Mouse (Mus musculus): Measurements from ENCODE around the gene Ccdc122. TPM values are rescaled to one million over a fixed set of nuclear protein-coding genes. Genes with fewer than 3 reads are reported as not detected.
A peak's percentile ranks its signal among the peaks of the same experiment; 100 is the strongest.

Gene Ccdc122
- polyA plus RNA-seq, 1 experiment from 2014 or later: 1.2 TPM

DNA sequence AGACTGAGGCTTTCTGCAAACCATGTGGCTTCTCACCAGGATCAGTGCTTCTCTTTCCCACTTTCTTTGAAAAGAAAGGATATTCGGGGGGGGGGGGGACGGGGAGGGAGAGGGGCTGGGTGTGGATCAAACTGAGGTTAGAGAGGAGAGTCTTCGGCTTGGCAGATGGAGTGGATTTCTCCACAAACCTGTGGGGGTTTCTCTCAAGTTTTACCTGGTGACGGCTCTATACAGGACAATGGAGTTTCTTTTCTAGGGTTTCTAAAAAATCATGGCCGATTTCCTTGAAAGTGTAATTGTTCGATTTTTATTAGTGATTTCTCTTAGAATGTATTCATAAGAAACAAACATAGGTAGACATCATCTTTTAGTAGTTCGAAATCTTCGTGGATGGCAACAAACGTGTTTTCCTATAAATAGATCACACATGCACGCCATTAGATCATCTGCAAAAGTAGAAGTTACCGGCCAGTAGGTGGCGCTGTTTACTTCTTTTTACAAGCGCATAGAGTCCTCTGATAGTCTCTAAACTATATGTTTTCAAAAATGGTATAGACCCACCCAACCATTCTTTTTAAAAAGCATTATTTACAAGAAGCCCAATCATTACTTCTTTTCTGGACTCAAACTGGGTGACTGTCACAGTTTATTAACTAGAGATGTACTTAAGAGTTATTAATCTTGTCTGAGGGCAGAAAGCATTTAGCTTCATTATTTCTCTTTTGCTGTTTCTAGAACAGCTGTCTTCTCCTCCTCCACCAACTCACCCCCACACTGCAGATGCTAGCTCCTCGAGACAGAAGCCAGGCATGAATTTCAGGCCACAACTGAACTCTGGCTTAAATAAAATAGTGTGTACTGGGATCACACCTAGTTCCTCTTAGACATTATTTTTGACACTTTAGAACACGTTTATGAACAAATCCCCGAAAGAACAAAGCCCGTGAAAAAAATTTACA, 105.0 kb downstream of the Ccdc122 start:
- no peak overlapping the region for H3K4me3 ChIP-seq
- no peaks in the 10 kb centered on the region for H3K36me3 ChIP-seq
- no peak overlapping the region for H3K27ac ChIP-seq
- ATAC-seq (ENCODE audit: low FRiP score, low read depth): peak; percentile 86; the same call in 1 of the 2 replicates
- WGBS: 33% methylated on average over 17 of the region's 17 CpGs
- H3K4me2 ChIP-seq (replicated peaks): no peak overlapping the region
- no peaks in the 10 kb centered on the region for H3K9me3 ChIP-seq
- no peaks in the 10 kb centered on the region for H3K27me3 ChIP-seq (replicated peaks)
- peaks cover 3% of the 10 kb centered on the region; the same call in 1 of the 2 replicates for H3K4me1 ChIP-seq
- no peak overlapping the region for H3K9ac ChIP-seq

DNA sequence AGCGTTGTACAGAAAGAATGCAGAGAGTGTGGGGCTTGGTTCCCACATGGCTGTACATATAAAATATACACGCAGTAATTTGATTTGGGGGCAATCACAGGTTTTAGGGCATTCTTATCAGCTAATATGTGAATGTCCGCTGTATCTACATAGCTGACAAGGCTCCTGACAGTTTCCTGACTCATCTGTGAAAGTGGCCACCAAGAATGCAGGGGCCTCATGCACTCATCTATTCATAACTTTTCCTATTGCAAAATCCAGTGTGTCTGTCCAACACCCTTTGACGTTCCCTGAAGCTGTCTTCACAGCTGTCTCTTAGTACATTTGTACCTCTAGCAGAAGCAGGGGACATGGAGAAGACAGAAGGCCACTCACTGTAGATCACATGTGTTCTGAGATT, 108.5 kb downstream of the Ccdc122 start:
- H3K27ac ChIP-seq: no peak overlapping the region
- no peaks in the 10 kb centered on the region for H3K9me3 ChIP-seq
- 90% methylated on average over 4 of the region's 4 CpGs for WGBS
- no peak overlapping the region for H3K9ac ChIP-seq
- H3K36me3 ChIP-seq: no peaks in the 10 kb centered on the region
- H3K27me3 ChIP-seq (replicated peaks): no peaks in the 10 kb centered on the region
- peaks cover 3% of the 10 kb centered on the region; the same call in 1 of the 2 replicates for H3K4me1 ChIP-seq
- no peak for ATAC-seq (ENCODE audit: low FRiP score, low read depth)
- no peak overlapping the region for H3K4me3 ChIP-seq
- no peak overlapping the region for H3K4me2 ChIP-seq (replicated peaks)

DNA sequence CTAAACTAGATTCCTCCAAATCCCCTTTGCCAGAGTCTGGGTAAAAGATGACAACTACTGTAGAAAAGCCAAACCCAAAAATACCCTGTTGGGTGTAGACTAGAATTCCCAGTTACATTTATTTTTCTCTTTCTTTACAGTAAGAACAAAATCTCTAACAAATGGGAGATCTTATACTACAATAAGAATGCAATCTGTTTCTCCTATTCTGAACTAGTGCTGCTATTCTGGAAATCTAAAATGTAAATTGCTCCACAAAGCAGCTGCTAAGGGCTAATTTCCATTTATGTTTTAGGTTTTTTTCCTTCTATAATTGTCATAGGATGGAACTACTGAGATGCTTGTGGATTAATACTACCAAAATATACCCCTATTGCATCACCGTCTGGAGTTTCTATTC, 111.1 kb downstream of the Ccdc122 start:
- 94% methylated on average over 1 of the region's 1 CpGs for WGBS
- Histone ChIP-seq H3K27ac (no peak overlapping the region), H3K4me3 (no peak overlapping the region), H3K9ac (no peak overlapping the region), H3K9me3 (no peaks in the 10 kb centered on the region), H3K4me1 (no peaks in the 10 kb centered on the region), H3K4me2 (replicated peaks) (no peak overlapping the region), H3K36me3 (no peaks in the 10 kb centered on the region), H3K27me3 (replicated peaks) (no peaks in the 10 kb centered on the region)
- no peak for ATAC-seq (ENCODE audit: low FRiP score, low read depth)

DNA sequence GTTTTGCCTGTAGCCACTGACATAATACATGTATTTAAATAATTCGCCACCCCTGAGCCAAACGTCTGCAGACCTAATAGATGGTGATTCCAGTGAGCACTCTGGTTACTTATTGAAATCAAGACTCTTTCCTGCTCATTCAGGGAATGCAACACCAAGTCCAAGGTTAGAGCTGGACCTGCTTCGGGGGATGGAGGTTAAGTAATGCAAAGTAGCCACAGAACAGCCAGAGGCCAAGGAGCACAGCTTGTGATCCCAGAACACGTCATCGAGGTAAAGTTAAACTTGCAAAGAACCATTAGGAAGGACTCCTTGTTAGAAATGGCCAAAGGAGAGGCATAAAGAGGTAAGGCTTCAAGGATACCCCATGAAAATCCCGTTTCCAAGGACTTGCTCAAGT, 114.0 kb downstream of the Ccdc122 start:
- no peak overlapping the region for H3K4me3 ChIP-seq
- H3K4me1 ChIP-seq: peaks cover 6% of the 10 kb centered on the region
- no peak overlapping the region for H3K9ac ChIP-seq
- no peak for ATAC-seq (ENCODE audit: low FRiP score, low read depth)
- H3K27ac ChIP-seq: no peak overlapping the region
- no peaks in the 10 kb centered on the region for H3K27me3 ChIP-seq (replicated peaks)
- H3K9me3 ChIP-seq: no peaks in the 10 kb centered on the region
- WGBS: 77% methylated on average over 6 of the region's 6 CpGs
- H3K4me2 ChIP-seq (replicated peaks): no peak overlapping the region
- H3K36me3 ChIP-seq: no peaks in the 10 kb centered on the region

DNA sequence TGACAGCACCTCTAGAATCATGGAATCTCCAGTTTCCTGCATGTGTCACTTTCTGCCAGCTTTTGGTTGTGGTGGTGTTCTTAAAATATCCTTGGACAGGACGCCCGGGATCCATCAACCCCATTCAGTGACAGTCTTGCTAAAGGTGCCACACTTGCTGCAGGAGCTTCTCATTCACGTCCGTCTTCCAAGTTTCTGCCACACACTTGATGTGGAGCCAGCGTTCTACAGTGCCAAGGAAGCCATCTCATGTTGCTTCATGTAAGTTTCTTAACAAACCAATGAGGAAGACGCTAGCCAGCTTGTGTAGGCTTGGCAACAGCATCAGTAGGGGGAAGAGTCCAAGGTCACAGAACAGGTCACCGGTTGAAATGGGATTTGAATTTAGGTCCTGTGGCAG, 114.9 kb downstream of the Ccdc122 start:
- H3K4me2 ChIP-seq (replicated peaks): no peak overlapping the region
- whole genome bisulfite sequencing: 92% methylated on average over 7 of the region's 7 CpGs
- peaks cover 13% of the 10 kb centered on the region for H3K4me1 ChIP-seq
- no peak overlapping the region for H3K27ac ChIP-seq
- no peaks in the 10 kb centered on the region for H3K36me3 ChIP-seq
- no peak for ATAC-seq (ENCODE audit: low FRiP score, low read depth)
- no peak overlapping the region for H3K9ac ChIP-seq
- H3K27me3 ChIP-seq (replicated peaks): no peaks in the 10 kb centered on the region
- H3K4me3 ChIP-seq: no peak overlapping the region
- H3K9me3 ChIP-seq: no peaks in the 10 kb centered on the region

DNA sequence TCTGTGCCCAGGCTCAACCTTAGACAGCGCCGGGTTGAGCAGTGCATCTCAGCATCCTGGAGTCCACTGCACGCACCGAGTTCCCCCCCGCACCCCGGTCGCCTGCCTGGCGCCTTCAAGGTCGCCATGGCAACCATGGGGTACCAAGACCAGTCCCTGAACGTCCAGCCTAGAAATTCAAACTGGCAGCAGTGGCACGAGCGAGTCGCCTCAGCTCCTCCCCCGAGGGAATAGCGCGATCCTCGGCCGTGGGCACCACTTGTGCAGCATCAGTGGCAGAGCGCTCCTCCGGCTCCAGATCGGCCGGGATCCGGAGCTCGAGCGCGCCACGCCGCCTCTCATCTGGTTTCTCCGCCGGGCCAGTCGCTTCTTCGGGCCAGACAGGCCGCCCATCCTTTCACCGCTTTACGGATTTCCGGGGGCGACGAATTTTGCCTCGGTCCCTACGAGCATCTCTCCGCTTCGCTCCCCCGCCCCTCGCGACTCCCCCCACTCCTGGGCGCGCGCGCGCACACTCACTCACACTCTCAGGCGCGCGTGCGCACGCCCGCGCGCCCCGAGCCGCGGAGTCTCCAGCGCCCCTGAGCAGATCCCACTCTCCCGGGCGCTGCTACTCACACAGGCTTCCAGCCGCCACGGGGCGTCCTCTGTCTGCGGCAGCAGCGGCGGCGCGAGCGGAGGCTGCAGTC, 119.8 kb downstream of the Ccdc122 start, which contains the start of gene Enox1:
Enox1 (plus strand) TSS at position 542 of the 689 bp plus-strand sequence.
- under 1% methylated on average over 73 of the region's 73 CpGs for WGBS
- H3K27ac ChIP-seq: peak within 1 kb of the TSS; percentile 90
- H3K4me2 ChIP-seq (replicated peaks): peak within 1 kb of the TSS; percentile 74
- H3K4me3 ChIP-seq: peak within 1 kb of the TSS; percentile 90
- ATAC-seq (ENCODE audit: low FRiP score, low read depth): peak; percentile 89
- H3K9me3 ChIP-seq: no peaks in the 10 kb centered on the region
- H3K4me1 ChIP-seq: peaks cover 36% of the 10 kb centered on the region
- H3K36me3 ChIP-seq: no peaks in the 10 kb centered on the region
- no peaks in the 10 kb centered on the region for H3K27me3 ChIP-seq (replicated peaks)
- peak within 1 kb of the TSS; percentile 91 for H3K9ac ChIP-seq

DNA sequence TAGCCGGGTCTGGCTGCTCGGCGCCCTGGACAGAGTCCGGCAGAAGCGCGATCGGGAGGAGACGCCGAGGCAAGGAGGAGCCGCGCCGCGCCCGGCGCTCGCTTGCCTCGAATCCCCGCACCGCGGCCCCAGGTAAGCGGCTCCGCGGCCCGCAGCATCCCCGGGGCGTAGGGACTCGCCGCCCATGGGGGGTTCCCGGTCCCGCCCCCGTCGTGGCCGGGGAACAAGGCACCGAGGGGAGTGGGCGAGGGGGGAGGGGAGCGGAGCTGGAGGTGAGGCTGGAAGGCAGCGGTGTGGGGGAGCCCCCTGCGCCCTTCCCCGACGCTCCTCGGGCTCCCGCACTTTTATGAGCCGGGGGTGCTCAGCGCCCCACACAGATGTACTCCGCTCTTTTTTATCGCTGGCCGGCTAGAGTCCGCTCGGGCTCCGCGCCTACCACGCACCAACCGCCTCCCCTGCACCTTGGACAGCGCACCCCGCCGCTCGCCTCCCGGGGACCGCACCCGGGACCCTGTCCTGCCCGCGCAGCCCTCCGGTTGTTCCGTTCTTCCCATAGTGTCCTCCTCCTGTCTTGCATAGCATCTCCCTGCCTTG, 120.4 kb downstream of the Ccdc122 start:
- Histone ChIP-seq H3K9me3 (no peaks in the 10 kb centered on the region), H3K4me3 (peak overlapping the region; percentile 90), H3K36me3 (no peaks in the 10 kb centered on the region), H3K27ac (peak overlapping the region; percentile 90), H3K4me1 (peaks cover 36% of the 10 kb centered on the region), H3K4me2 (replicated peaks) (peak overlapping the region; percentile 74), H3K27me3 (replicated peaks) (no peaks in the 10 kb centered on the region), H3K9ac (peak overlapping the region; percentile 91)
- peak; percentile 59 for ATAC-seq (ENCODE audit: low FRiP score, low read depth)
- whole genome bisulfite sequencing: under 1% methylated on average over 61 of the region's 64 CpGs

DNA sequence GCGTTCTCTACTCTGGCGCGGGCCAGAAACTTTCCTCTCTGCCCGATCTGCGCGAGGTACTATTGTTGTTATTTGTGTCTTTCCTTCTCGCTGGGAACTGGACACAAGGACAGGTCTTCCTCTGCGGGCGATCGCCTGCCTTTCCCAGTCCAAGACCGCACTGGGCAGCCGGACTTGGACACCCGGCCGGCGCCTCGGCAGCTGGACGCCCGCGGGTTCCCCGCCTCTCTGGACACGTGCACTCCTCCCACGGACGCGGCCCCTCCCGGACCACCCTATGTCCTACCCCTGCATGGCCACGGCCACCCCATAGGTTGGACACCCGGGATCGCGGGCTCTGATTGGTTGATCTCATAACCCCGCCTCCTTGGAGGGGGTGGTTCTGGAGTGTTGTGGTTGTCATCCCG, 120.9 kb downstream of the Ccdc122 start:
- Histone ChIP-seq H3K9me3 (no peaks in the 10 kb centered on the region), H3K4me2 (replicated peaks) (peak overlapping the region; percentile 74), H3K4me3 (peak overlapping the region; percentile 90), H3K9ac (peak overlapping the region; percentile 91), H3K36me3 (no peaks in the 10 kb centered on the region), H3K27me3 (replicated peaks) (no peaks in the 10 kb centered on the region), H3K4me1 (peaks cover 36% of the 10 kb centered on the region), H3K27ac (no peak overlapping the region; the same call in 1 of the 2 replicates)
- 1% methylated on average over 31 of the region's 31 CpGs for WGBS
- ATAC-seq (ENCODE audit: low FRiP score, low read depth): peak; percentile 83

DNA sequence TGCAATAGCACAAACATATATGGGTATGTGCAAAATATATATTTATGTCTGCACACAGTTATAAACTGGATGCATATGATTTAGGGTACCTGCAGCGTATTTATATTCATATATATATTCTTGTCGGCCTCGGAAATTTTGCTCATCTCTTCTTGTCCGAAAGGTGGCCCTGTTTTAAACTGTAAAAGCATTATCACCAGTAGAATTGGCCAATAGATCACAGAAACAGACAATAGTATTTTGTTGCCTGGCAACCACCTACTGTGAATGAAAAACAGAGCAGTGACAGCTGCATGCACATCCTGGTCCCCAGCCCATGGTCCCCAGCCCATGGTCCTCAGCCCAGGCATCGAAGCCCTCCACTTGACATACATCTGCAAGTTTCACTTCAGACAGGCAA, 122.8 kb downstream of the Ccdc122 start:
- Histone ChIP-seq H3K36me3 (no peaks in the 10 kb centered on the region), H3K27ac (no peak overlapping the region), H3K27me3 (replicated peaks) (no peaks in the 10 kb centered on the region), H3K4me2 (replicated peaks) (peak overlapping the region; percentile 74), H3K4me1 (peaks cover 36% of the 10 kb centered on the region), H3K9ac (no peak overlapping the region), H3K4me3 (no peak overlapping the region), H3K9me3 (no peaks in the 10 kb centered on the region)
- WGBS: 46% methylated on average over 5 of the region's 5 CpGs
- no peak for ATAC-seq (ENCODE audit: low FRiP score, low read depth)

Other genes with a start within 250 kb of the Ccdc122 start
- gene Lacc1, start 132 bp downstream of the Ccdc122 start, polyA plus RNA-seq (2016; fragmentation: Nextera tagmentation; extraction: Ambion mirVana): 3.3 and 4.6 TPM in 2 replicates
- 35.4 and 37.1 TPM in 2 replicates for gene Enox1, start 120.0 kb downstream of the Ccdc122 start, polyA plus RNA-seq (2016; fragmentation: Nextera tagmentation; extraction: Ambion mirVana)

Data from neural tube, embryonic 12.5 days (tissue).